Mouse (Mus musculus) lung, postnatal 10 days (tissue): ENCODE results near the gene Cbx2.
A peak's percentile ranks its signal among the peaks of the same experiment; 100 is the strongest.

Experiments used
- DNase-seq: peaks from one replicate; pipeline ENCODE4 v3.0.0; 2021

Cbx2 gene

GRCm38 (mm10) chr11:119066841-119067240 lies 44.1 kb downstream of the Cbx2 start:
- no peak for DNase-seq

GRCm38 (mm10) chr11:119072239-119072638 lies 49.5 kb downstream of the Cbx2 start:
- no peak for DNase-seq

- DNase-seq = no peak
Observed at GRCm38 (mm10) chr11:119072986-119073385, 50.2 kb downstream of the Cbx2 start.

- no peak for DNase-seq
Observed at GRCm38 (mm10) chr11:119073876-119074433, 51.2 kb downstream of the Cbx2 start.

GRCm38 (mm10) chr11:119075805-119076204 lies 53.0 kb downstream of the Cbx2 start:
- no peak for DNase-seq

GRCm38 (mm10) chr11:119077755-119078154 lies 55.0 kb downstream of the Cbx2 start:
- no peak for DNase-seq

GRCm38 (mm10) chr11:119078691-119079444 lies 56.1 kb downstream of the Cbx2 start:
- peak; percentile 71 for DNase-seq

GRCm38 (mm10) chr11:119079445-119079837 lies 56.7 kb downstream of the Cbx2 start:
- no peak for DNase-seq

- no peak for DNase-seq
Observed at GRCm38 (mm10) chr11:119080461-119081147, 57.8 kb downstream of the Cbx2 start.
